Mouse (Mus musculus) small intestine, adult 2 months (tissue): Measurements from ENCODE around the gene Myh14. TPM values are rescaled to one million over a fixed set of nuclear protein-coding genes. Genes with fewer than 3 reads are reported as not detected.

Source experiments
- H3K27ac ChIP-seq: fragments of 200-500 bp; 2 replicates; pipeline ENCODE4 v1.5.1; 2012; ENCODE audit warnings: low read depth, low read length, control low read depth, inconsistent platforms; ENCODE audit not compliant: insufficient read depth
- H3K27me3 ChIP-seq: fragments of 200-500 bp; 2 replicates; pipeline ENCODE4 v1.6.1; 2012; ENCODE audit warnings: mild to moderate bottlenecking, moderate library complexity, low read length, inconsistent platforms; ENCODE audit not compliant: control insufficient read depth, insufficient read depth
- H3K36me3 ChIP-seq: fragments of 200-500 bp; 2 replicates; pipeline ENCODE4 v1.6.1; 2012; ENCODE audit warnings: mild to moderate bottlenecking, low read length, control low read depth, inconsistent platforms; ENCODE audit not compliant: control insufficient read depth, insufficient read depth
- H3K4me1 ChIP-seq: fragments of 200-500 bp; 2 replicates; pipeline ENCODE4 v1.6.1; 2012; ENCODE audit warnings: low read length, inconsistent platforms, mixed read lengths; ENCODE audit not compliant: control insufficient read depth, insufficient read depth, insufficient read length
- H3K4me3 ChIP-seq: fragments of 200-500 bp; 2 replicates; pipeline ENCODE4 v1.5.1; 2012; ENCODE audit warnings: low read depth, mild to moderate bottlenecking, control low read depth, inconsistent platforms, low read length, moderate library complexity
- CTCF ChIP-seq: fragments of 200-500 bp; IDR thresholded peaks from 2 replicates; pipeline ENCODE4 v1.5.1; 2012; ENCODE audit warnings: low read depth, mild to moderate bottlenecking, control low read depth, inconsistent platforms, low read length, moderate library complexity, mixed read lengths; ENCODE audit not compliant: insufficient replicate concordance, insufficient read length; ENCODE audit errors: extremely low read depth
- POLR2A ChIP-seq: fragments of 200-500 bp; IDR thresholded peaks from 2 replicates; pipeline ENCODE4 v1.6.1; 2012; ENCODE audit warnings: low read depth, mild to moderate bottlenecking, control low read depth, inconsistent platforms, low read length, moderate library complexity
- WGBS: fragments of 180-500 bp; shearing (Covaris S2); methylation state at CpG from one replicate; pipeline ENCODE4 v1.1.7; 2018; 5-methylcytosine and 5-hydroxymethylcytosine counted together
- polyA plus RNA-seq: library from polyadenylated mRNA; depleted of rRNA; stranded (reverse); fragments of >200 nt; gene quantifications from 2 replicates; pipeline ENCODE4 v1.2.3, GENCODE M21; 2012

The Myh14 gene
- polyA plus RNA-seq, 1 experiment: 563 TPM

DNA sequence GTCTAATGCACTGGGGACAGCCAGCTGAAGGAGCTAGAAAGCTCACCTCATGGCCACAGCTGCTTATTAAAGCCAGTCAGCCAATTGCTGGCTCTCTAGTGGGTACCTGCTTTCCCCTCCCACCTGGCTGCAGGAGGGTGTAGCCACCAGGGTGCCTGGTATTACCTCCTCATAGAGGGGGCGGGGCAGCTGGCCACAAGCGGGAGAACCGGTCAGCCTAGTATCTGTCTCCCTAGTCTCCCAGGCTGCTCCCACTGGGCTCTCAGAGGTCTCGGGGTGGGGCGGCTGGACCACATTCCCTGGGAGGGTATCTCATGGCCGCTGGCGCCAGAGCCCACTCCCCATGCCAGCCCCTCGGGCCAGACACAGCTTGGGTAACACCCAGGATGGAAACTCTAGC lies 8.5 kb downstream of the Myh14 start:
- H3K27ac ChIP-seq: no peak overlapping the region

GRCm38 (mm10) chr7:44661219-44661618 lies 9.4 kb downstream of the Myh14 start:
- H3K36me3 ChIP-seq: peaks cover 66% of the 10 kb centered on the region
- TF ChIP-seq POLR2A: no peak
- TF ChIP-seq CTCF: no peak
- no peaks in the 10 kb centered on the region for H3K27me3 ChIP-seq
- H3K4me1 ChIP-seq: peaks cover 4% of the 10 kb centered on the region; the same call in 1 of the 2 replicates
- WGBS: 81% methylated on average over 5 of the region's 5 CpGs
- H3K4me3 ChIP-seq: no peak overlapping the region
- H3K27ac ChIP-seq: no peak overlapping the region

More for the DNA sequence above, 8.5 kb downstream of the Myh14 start:
- Histone ChIP-seq H3K27me3 (no peaks in the 10 kb centered on the region), H3K4me1 (peaks cover 4% of the 10 kb centered on the region; the same call in 1 of the 2 replicates), H3K36me3 (peaks cover 60% of the 10 kb centered on the region), H3K4me3 (no peak overlapping the region)
- 12% methylated on average over 8 of the region's 8 CpGs for WGBS
- TF ChIP-seq CTCF (no peak), POLR2A (no peak)

GRCm38 (mm10) chr7:44655504-44655903 lies 15.1 kb downstream of the Myh14 start:
- Histone ChIP-seq H3K27ac (no peak overlapping the region), H3K36me3 (peaks cover 77% of the 10 kb centered on the region), H3K27me3 (no peaks in the 10 kb centered on the region), H3K4me1 (no peaks in the 10 kb centered on the region), H3K4me3 (no peak overlapping the region)
- 27% methylated on average over 8 of the region's 8 CpGs for WGBS
- TF ChIP-seq POLR2A (no peak), CTCF (peak; percentile 81; the same call in 1 of the 2 replicates)

DNA sequence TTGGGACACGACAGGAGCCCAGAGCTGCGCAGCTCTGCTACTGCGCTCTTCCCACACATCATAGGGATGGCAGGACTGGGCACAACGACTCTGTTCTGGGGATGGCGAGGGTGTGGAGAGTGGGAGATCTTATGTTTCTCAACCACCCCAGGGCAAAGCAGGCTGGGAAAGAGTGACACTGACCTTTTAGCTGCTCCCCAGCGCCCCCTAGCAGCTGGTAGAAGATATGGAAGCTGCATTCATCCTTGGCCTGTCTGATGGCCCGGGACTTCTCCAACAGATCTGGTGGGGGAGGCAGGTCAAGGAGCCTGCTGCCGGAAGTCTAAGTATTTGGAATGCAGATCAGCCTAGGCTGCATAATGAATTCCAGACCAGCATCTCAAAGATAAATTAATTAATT lies 16.9 kb downstream of the Myh14 start:
- Histone ChIP-seq H3K4me3 (no peak overlapping the region), H3K27me3 (no peaks in the 10 kb centered on the region), H3K36me3 (peaks cover 77% of the 10 kb centered on the region), H3K27ac (no peak overlapping the region), H3K4me1 (no peaks in the 10 kb centered on the region)
- no peak for TF ChIP-seq POLR2A
- TF ChIP-seq CTCF: peak; percentile 49; the same call in 1 of the 2 replicates
- WGBS: 62% methylated on average over 8 of the region's 8 CpGs

- H3K36me3 ChIP-seq: peaks cover 69% of the 10 kb centered on the region
- no peak for TF ChIP-seq CTCF
- no peak for TF ChIP-seq POLR2A
- no peaks in the 10 kb centered on the region for H3K27me3 ChIP-seq
- H3K27ac ChIP-seq: no peak overlapping the region
- H3K4me1 ChIP-seq: no peaks in the 10 kb centered on the region
- WGBS: 71% methylated on average over 7 of the region's 7 CpGs
- no peak overlapping the region for H3K4me3 ChIP-seq
These were observed 19.2 kb downstream of the Myh14 start for GRCm38 (mm10) chr7:44651416-44651815.

DNA sequence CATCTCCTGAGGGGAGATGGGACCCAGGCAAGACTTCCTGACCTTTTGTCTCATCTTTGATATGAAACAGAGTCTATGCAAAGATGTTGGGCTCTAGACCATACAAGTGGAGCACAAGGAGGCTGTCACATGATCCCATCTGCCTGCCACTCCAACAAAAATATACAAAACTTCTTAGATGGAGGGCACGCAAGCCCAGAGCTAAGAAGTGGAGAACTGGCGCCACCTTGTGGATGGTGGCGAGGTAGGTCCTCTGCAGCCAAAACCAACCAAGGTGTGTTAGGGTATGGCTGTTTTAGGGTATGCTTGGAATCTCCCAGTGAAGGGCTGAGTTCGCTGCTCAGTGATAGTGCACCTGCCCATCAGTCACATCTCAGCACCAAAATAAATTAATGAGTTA lies 20.7 kb downstream of the Myh14 start:
- Histone ChIP-seq H3K4me1 (no peaks in the 10 kb centered on the region), H3K4me3 (no peak overlapping the region), H3K27ac (no peak overlapping the region; the same call in 1 of the 2 replicates), H3K36me3 (peaks cover 67% of the 10 kb centered on the region), H3K27me3 (no peaks in the 10 kb centered on the region)
- TF ChIP-seq CTCF: peak; percentile 81; the same call in 1 of the 2 replicates
- TF ChIP-seq POLR2A: no peak
- 19% methylated on average over 4 of the region's 4 CpGs for WGBS

- no peak for TF ChIP-seq CTCF
- no peak for TF ChIP-seq POLR2A
These were observed 21.5 kb downstream of the Myh14 start for GRCm38 (mm10) chr7:44649094-44649610.

More at GRCm38 (mm10) chr7:44649094-44649610, 21.5 kb downstream of the Myh14 start:
- Histone ChIP-seq H3K27ac (peak overlapping the region; percentile 64), H3K4me3 (no peak overlapping the region), H3K4me1 (no peaks in the 10 kb centered on the region), H3K27me3 (no peaks in the 10 kb centered on the region), H3K36me3 (peaks cover 66% of the 10 kb centered on the region)
- WGBS: 79% methylated on average over 8 of the region's 8 CpGs
